Mouse (Mus musculus): Measurements from ENCODE around the gene Clcnkb.

DNA sequence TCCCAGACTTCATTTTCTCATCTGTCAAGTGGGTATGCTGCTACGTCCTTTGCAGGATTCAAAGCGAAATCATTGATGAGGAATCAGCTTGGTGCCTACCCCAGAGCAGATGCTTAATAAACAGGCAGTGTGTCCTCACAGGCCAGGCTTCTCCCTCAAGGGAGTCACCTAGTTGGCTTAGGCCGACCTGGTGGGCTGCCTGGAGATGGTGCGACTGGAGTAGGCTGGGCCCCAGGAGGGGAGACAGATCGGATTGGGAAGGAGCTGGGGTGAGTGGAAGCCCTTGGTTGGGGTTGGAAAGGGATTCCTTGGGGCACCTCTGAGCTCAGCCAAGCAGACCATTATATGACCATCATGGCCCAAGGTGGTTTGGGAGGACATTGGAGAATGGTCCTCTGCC, 43.4 kb downstream of the Clcnkb start:
- no peak for TF ChIP-seq POLR2A (IDR thresholded peaks at IDR 0.05; ENCODE audit: insufficient read depth, low read depth, low read length)
- no peak for TF ChIP-seq CTCF (IDR thresholded peaks at IDR 0.05)
